Mouse (Mus musculus): ENCODE measurements around the gene Cerkl. TPM values are rescaled to one million over a fixed set of nuclear protein-coding genes. Genes with fewer than 3 reads are reported as not detected.

The Cerkl gene
- polyA plus RNA-seq, 2 experiments from 2014 or later, result 28.5 to 40.8 TPM

DNA sequence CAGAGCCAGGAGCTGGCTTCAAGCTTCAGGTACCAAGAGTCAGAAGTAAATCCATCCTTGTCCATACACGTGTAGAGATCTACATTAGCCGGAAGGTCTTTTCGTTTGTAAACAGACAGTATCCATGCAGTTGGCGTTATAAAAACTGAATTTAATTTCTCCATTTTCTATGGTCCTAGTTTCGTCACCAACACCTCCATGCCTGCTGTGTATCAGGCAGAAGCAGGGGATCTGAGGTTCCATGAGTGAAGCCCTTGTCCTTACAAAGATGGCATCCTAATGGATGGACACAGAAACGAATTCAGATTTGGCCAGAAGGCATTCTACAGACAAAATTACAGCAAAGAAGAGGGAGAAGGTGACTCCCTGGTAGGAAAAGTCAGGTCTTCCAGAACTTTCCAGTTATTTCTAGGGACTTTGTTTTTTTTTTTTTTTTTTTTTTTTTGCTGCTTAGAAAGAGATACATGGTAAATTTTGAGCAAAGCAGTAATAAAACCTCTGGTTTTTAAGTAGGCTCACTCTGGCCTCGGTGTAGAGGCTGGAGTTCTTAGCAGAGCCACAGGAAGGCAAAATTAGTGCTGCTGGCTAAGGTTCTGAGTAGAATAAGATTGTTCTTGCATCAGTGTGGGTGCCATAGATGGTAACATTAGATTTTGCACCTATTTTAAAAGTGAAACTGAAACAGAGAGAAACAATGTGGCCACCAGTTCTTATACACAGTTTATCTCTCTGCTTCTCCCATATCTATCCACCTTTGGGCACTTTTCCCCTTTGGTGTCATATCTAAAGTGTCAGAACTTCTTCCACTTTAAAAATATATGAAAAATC, 85.0 kb downstream of the Cerkl start:
- ATAC-seq, result peak; percentile 26

- ATAC-seq, result peak; percentile 94
These were observed 85.8 kb downstream of the Cerkl start for GRCm38 (mm10) chr2:79370711-79371312.

- ATAC-seq, result no peak
These were observed 86.7 kb downstream of the Cerkl start for GRCm38 (mm10) chr2:79369905-79370304.

- no peak for ATAC-seq
These were observed 87.5 kb downstream of the Cerkl start for GRCm38 (mm10) chr2:79369061-79369524.

GRCm38 (mm10) chr2:79368661-79369060, 87.9 kb downstream of the Cerkl start:
- ATAC-seq, result no peak

GRCm38 (mm10) chr2:79367451-79368450, 88.8 kb downstream of the Cerkl start:
- ATAC-seq, result no peak

DNA sequence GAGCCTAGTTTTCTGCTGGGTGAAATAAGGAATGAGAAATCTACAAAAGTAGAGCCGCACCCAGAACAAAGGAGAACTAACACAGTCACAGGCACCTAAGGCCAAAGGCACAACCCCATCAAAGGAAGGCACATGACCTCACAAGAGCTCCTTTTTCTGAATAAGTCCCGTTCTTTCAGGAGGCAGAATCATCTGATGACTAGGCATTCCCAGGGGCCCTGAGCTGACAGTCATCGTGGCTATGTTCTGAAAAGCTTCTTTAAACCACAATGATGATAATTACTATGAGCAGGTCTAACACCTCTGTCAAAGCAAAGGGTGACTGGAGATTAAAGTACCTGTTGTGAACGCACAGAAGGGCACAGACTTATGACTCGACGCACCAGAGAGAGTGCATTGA, 92.7 kb downstream of the Cerkl start:
- ATAC-seq, result no peak

GRCm38 (mm10) chr2:79362029-79362428, 94.6 kb downstream of the Cerkl start:
- ATAC-seq, result no peak

- ATAC-seq, result no peak
These were observed 98.8 kb downstream of the Cerkl start for GRCm38 (mm10) chr2:79357835-79358234.

GRCm38 (mm10) chr2:79354773-79355172, 101.8 kb downstream of the Cerkl start:
- ATAC-seq, result no peak

DNA sequence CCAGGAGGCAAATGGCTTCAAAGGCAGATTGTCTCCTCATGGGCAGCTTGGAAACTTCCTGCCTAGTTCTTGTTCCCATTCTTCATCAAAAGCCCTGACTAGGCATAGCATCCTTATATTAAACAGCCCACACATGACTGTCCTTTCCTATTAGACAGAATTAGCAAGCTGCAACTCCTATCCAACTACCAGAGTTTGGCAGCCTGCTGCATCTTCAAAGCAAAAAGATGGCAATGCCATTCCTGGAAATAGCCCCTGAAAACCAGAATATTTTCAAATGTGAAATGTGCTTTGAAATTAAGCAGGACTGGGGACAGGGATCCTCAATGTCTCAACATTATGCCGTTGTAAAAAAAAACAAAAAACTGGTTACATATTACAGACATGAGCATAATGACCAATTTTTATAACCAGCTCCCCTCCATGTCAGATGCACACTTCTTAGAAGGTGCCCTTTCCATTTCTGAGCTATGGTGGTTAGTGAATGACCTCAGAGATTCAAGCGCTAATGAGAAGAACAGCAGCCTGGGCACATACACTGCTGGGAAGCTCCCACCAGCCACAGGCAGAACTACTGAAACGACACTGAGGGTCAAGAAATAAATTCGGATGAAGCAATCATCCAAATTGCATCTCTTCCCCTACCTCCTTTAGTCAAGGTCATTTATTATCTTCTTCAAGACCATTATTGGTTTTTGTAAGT, 104.3 kb downstream of the Cerkl start:
- no peak for ATAC-seq

- ATAC-seq, result no peak
These were observed 105.1 kb downstream of the Cerkl start for GRCm38 (mm10) chr2:79351179-79352099.

DNA sequence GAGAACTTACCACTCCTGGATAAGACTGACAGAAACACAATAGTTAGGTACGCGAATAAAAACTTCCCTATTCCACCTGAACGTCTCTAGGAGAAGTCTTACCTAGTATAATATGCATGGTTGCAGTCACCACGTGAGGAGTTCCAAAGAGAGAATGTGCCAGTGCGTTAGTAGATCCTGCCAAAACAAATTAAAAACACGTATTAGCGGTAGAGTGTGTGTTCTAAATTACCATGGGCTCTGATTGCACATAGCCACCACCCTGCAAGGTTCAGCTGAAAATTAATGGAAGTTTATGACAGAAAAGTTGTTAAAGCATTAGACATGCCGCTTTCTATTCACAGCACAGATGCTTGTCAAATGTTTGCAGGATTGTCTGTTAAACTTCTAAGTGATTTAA, 113.5 kb downstream of the Cerkl start:
- no peak for ATAC-seq

DNA sequence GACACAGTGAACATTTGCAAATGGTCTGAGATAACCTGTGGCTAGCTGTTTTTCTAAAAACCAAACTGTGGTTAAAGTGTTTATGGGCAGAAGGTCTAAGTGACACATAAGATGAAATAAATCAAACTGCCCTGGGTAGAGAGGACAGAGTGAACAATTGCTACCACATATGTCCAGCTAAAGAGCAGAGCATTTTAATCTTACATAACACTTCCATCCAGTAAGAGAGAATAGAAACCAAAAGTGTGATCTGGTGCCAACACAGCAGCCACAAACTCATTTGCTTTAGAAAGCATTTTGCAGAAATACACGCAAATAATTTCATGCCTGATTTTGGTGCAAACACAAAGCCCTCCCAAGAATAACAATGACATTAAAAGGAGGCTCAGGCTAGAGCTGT, 117.6 kb downstream of the Cerkl start:
- ATAC-seq, result no peak

DNA sequence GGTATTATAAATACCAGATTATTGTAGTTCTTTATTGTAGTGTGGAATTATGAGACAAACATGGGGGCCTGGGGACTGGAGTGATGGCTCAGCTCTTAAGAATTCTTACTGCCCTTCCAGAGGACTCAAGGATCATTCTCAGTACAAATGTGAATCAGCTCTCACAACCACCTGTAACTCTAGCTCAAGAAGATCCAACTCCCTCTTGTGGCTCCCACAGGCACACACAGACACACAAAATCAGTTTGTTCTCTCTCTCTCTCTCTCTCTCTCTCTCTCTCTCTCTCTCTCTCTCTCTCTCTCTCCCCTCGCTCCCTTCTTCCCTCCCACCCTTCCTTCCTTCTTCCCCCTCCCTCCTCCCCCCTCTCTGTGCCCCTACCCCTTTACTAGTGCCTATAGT, 120.4 kb downstream of the Cerkl start:
- ATAC-seq, result no peak

DNA sequence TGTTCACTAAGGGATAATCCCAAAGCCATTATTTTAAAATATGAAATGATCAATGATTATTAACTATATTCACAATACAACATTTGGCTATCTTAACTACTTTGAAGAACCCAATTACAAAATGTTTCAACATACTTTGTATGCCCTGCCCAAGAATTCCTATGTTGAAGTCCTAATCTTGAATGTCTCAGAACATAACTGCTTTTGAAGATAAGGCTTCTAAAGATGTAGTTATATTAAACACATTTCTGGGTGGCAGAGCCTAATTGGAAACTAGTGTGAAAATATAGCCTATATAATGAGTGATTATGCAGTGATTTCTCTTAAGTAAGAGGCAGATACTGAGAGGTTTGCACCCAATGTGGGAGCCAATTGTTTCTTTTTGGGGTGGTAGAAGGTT, 121.9 kb downstream of the Cerkl start:
- ATAC-seq, result no peak

DNA sequence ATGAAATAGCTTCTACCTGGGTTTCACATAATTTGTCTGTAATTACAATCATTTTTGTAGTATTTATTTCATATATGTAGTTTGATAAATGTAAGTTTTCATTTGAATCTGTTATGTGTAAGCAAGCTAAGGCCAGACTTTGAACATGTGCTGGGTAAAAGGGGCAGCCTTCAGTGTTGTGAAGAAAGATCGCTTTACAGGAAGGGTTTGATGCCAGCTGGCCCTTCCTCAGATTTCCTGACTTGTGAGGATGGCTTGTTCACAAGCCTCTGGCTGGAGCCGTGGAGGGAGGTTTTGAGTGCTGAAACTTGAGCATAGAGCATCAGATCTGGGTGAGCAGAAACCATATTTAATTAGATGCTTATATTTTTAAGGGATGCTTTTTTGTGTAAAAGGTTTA, 128.5 kb downstream of the Cerkl start:
- ATAC-seq, result no peak

- ATAC-seq, result no peak
These were observed 140.3 kb downstream of the Cerkl start for GRCm38 (mm10) chr2:79316182-79316880.

GRCm38 (mm10) chr2:79315108-79315507, 141.5 kb downstream of the Cerkl start:
- ATAC-seq, result no peak

DNA sequence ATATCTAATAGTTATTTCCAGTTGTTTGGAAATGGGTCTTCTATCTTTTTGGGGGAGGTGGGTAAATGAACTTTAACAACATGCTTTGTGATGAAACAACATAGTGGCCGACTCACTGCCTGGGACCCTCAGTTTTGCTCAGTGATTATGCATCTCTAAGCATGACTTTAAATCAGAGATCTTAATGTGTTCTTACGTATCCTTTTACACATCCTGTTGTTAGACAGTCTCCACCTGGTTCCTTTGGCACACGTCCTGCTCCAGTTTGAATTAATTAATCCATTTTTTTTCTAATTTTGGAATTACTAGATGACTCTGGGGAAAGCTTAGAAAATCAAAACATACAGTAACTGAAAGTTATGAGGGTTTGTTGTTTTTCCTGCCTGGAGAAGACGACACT, 144.1 kb downstream of the Cerkl start:
- ATAC-seq, result no peak

Data from activated CD4-positive, CD25-positive, alpha-beta regulatory T cell, adult 4 months (primary cell).